Mouse (Mus musculus) kidney, adult 10 weeks (tissue): Measurements from ENCODE around the gene Alpk3. TPM values are rescaled to one million over a fixed set of nuclear protein-coding genes. Genes with fewer than 3 reads are reported as not detected.

Source experiments
- polyA plus RNA-seq: library from polyadenylated mRNA; stranded (reverse); fragments of 350-450 nt; fragmentation: Illumina TruSeq; extraction: RNeasy Lipid Tissue Mini Kit (QIAGEN cat#74804); gene quantifications from one replicate; pipeline ENCODE4 v1.2.3, GENCODE M21; 2014; ENCODE audit warnings: low read depth, low replicate concordance

Alpk3 gene
- not detected for polyA plus RNA-seq

DNA sequence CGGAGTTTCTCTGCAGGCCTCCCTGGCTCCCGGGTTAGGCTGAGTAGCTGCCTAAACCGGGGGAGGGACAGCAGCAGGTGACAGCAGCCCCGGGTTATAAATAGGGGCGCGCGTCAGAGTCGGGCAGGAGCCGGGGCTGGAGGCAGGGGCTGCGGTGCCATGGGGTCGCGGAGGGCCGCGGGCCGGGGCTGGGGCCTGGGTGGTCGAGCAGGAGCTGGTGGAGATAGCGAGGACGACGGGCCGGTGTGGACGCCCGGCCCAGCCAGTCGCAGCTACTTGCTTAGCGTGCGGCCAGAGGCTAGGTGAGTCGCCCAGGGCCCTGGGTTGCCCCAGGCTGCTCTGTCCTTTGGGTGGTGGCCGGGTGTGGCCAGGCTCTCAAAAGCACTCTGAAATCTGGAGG, at the start of gene Alpk3:
TSS of gene Alpk3 (plus strand) at position 130 of the 400 bp plus-strand sequence.

DNA sequence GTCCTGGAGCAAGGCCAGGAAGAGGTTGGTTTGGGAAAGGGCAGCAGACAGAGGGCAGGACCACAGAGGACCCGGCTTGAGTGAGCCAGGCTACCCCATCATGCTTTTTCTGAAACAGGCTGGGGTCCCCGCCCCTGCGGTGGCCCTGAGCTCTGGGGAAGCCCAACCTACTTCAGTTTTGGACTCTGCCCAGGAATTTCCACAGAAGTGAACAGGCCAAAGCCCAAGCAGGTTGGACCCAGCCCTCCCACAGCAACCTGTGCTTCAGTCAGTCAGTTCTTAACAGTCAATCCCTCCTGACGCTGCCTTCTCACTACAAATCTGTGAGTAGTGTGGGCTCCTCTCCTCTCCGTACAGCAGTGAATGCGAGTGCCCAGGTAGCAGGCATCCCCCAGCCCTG, 57.2 kb downstream of the Alpk3 start, which contains the start of gene Slc28a1:
TSS of gene Slc28a1 (plus strand) at position 245 of the 400 bp plus-strand sequence.

Other genes with a start within 250 kb of the Alpk3 start
- gene Iqgap1, start 231.6 kb upstream of the Alpk3 start, polyA plus RNA-seq, result 42.8 TPM
- 0.85 TPM for gene Zscan2, start 196.7 kb upstream of the Alpk3 start, polyA plus RNA-seq
- gene Wdr73, start 156.3 kb upstream of the Alpk3 start, polyA plus RNA-seq, result 19.6 TPM
- 2.1 TPM for gene Nmb, start 152.5 kb upstream of the Alpk3 start, polyA plus RNA-seq
- gene Sec11a, start 109.8 kb upstream of the Alpk3 start, polyA plus RNA-seq, result 137 TPM
- gene Zfp592, start 63.9 kb upstream of the Alpk3 start, polyA plus RNA-seq, result 5.0 TPM
- gene Slc28a1, start 57.2 kb downstream of the Alpk3 start, polyA plus RNA-seq, result not detected
- gene Pde8a, start 156.0 kb downstream of the Alpk3 start, polyA plus RNA-seq, result 121 TPM